Mouse (Mus musculus): ENCODE results near the gene Crb3. TPM values are rescaled to one million over a fixed set of nuclear protein-coding genes. Genes with fewer than 3 reads are reported as not detected.
"Not testable (repeated sequence)": the region's sequence is repeated elsewhere in the genome, so short reads cannot be mapped to it uniquely, and the experiment has no call there.

Gene Crb3
- polyA plus RNA-seq (2012; rRNA removed) = 1.0 and 1.7 TPM in 2 replicates

DNA sequence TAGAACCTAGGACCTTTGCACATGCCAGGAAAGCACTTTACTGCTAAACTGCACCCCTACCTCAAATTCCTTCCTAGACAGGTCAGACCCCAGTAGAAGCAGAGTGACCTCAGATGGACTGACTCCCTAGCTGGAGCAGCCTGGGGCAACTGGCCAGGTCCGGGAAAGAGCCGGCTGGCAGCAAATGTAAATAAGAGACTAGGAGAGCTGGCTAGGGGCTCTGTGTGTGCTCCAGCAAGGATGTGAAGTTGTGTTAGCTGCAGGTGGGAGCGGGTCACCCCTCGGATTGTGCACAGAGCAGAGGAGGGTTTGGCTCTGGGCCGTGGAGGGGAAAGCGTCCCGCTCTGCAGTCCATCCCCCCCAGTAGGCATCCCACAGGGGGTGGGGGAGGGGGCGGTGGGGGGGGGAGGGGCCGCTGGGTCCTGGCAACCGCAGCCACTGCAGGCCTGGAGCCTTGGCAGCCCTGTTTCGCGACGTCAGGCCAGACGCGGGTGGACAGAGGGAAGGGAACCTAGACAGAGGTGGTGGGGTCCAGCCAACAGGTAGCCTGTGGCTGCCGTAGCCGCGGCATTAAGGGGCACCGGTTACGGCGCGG, at the start of gene Crb3:
TSS of gene Crb3 (plus strand) at position 215 of the 595 bp plus-strand sequence.
- peak in 1 of 2 experiments; percentile 23 for DNase-seq (ENCODE audit: extremely low spot score in 1 of 2, low spot score in 1 of 2)

DNA sequence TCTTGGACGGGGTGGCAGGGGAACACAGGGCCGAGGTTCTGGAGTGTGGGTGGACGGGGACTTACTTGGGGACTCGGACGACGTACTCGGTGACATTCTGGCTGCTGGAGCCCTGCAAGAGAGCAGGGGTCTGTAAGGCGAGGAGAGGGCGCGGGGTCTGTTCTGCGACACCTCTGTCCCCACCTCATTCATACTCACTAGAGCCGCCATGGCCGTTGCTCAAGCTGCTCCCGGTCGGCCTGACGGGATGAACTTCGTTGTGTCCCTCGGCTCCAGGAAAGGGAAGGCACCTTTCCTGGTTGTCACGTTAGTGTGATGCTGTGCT, 48.0 kb upstream of the Crb3 start:
- DNase-seq (ENCODE audit: extremely low spot score in 1 of 2, low spot score in 1 of 2) = no peak

DNA sequence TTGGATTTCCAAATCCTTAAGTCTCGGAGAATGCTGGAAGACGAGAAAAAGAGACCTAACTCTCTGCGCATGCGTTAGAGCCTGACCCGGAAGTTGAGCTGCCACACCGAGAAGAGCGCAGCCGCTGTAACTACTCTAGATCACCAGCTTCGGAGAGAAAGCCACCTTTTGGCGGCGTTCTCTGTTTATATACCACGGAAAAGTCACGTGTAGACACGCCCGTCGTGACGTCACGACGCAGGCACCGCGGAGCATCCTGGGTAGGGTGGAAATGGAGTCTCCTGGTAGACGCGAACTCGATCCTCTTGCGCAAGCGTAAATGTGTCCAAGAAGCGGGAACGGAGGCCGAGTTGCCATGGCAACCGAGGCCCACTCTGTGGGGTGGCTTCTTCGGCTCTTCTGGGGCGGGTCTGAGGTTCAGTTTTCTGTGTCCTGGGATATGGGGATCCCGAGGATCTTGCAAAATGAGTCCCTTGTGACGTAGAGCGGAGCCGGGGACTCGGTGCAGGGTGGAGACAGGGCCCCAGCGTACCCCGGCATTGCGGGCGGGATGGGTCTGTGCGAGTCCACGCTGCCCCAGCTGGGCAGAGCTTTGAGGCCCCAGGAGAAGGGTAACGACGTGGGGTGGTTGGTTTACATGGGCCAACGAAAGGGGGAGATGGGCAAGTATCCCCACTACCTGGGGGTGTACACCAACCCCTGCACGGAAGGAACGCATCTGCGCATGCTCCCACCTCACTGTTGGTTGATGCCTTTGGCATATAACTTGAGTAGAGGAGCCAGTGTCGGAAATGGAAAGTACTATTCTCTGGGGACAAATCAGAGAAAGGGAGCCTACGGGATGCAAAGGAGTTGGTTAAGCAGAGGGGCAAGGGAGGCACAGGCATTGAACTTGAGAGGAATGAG, 47.4 kb upstream of the Crb3 start, which contains the start of the genes Gtf2f1 and Gm17949:
TSS of gene Gtf2f1 (minus strand) at position 53 of the 906 bp plus-strand sequence.
TSS of gene Gm17949 (plus strand) at position 234 of the 906 bp plus-strand sequence.
- peak; percentile 94 to 97 for DNase-seq (ENCODE audit: extremely low spot score in 1 of 2, low spot score in 1 of 2)

DNA sequence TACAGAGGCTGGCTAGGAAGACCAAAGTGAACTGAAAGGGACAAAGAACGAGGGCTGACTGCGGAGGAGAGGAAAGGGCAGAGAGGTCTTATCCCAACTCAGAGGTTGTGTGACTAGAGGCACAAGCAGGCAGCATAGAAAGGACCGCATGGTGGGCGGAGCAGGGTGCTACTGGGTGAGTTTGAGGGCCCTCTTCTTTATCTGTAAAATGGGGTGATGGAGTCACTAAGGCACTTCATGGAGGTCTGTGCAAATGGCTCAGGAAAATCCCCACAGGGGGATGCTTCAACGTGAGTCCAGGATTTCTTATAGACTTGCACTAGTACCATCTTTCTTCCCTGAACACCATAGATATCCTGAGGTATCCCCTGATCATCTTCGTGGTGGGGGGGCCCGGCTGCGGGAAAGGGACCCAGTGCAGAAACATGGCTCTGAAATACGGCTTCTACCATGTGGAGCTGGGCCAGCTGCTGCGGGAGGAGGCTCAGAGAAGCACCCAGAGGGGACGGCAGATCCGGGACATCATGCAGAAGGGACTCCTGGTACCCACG, 46.6 kb upstream of the Crb3 start:
- no peak for DNase-seq (ENCODE audit: extremely low spot score in 1 of 2, low spot score in 1 of 2)

DNA sequence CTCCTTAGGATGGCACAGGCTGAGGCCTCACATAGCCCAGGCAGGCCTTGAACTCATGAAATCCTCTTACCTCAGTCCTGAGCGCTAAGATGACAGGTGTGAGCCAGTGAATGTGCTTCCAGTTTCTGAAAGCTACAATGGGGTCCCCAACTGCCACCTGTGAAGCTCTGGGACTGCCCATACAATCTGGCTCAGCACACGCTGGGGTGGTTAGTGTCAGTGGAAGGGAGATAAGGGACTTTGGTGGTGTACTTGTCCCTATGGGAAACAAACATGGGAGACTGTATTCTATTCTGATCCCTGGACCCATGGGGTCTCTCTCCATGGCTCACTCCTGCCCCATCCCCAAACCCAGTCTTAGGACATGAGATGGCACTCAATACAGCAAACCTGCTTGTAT, 39.2 kb upstream of the Crb3 start:
- no peak for DNase-seq (ENCODE audit: extremely low spot score in 1 of 2, low spot score in 1 of 2)

DNA sequence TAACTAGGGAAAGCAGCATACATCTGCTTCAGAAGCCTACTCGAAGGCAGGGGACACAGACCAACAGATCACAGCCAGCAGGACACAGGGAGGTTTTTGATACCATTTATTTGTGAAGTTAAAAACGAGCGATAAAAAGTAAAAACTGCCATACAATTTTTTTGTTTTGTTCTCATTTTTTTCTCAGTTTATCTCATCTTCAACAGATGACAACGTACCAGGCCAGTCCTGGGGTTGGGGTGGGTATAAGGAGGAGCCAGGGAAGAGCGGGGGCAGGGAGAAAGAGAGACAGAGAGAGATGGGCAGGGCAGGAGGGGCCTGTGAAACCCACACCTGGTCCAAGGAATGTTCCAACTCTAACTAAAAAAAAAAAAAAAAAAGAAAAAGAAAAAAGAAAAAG, 37.9 kb upstream of the Crb3 start:
- no peak for DNase-seq (ENCODE audit: extremely low spot score in 1 of 2, low spot score in 1 of 2)

DNA sequence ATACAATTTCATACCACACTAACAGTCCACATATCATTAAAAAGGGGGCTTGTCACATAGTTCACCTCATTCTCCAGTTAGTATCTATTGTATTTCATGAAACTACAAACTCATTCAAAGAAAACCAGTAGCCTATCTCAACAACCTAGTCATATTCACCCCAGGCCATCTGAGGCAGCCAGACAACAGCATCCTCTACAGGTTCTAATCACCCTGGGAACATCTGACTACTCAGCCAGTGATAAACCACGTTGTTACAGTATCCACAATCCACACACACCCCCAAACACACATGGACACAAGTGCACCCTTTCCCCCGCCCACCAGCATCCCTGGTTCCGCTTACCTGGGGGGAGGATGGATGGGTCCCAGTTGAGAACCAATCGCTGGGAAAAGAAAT, 31.4 kb upstream of the Crb3 start:
- DNase-seq (ENCODE audit: extremely low spot score in 1 of 2, low spot score in 1 of 2) = no peak

DNA sequence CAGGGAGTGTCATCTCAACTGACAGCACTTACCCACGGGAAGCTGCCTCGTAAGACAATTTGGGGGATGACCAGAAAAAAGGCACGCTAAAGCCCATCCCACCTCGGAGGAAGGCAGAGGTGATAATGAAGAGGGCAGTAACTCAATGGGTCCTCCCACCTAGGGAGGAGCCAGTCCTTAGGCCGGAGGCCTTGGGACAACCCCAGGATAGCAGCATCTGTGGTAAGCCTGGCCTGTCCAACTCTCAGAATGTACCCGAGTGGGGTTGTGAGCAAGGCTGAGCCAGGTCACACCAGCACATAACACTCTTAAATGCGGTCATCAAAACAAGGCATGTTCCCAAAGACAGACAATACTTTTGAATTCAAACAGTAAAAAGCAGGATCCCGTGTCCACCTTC, 29.2 kb upstream of the Crb3 start:
- DNase-seq (ENCODE audit: extremely low spot score in 1 of 2, low spot score in 1 of 2) = no peak

DNA sequence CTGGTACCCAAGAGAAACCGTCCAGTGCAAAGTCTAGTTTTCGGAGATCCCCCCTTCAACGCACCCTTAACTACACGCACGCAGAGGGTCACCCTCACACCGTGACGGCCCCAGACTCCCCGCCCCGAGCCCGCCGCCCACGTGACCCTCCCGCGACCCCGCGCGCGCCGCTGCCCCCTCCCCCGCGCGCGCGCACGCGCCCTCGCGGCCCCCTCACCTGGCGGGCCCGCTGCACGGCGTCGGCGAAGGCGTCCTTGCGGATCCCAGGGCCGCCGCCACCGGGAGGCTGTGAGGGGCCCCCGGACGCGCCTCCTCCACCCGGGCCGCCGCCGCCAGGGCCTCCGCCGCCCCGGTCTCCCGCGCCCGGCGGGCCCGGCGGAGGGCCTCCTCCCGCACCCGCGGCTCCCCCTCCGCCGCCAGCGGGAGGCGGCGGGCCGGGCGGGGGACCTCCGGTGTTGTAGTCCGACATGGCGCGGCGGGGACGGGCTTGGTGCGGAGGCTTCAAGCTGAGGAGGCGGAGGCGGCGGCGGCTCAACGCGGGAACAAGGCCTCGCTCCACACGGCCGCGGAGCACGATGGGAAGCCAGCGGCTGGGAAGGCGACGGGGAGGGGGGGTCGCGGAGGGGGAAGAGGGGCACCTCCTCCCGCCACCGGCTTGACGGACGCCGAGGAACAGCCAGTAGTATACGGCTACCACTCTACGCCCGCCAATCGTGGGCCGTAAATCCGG, 27.8 kb upstream of the Crb3 start, which contains the start of gene Khsrp:
TSS of gene Khsrp (minus strand) at position 592 of the 730 bp plus-strand sequence.
- no peak for DNase-seq (ENCODE audit: extremely low spot score in 1 of 2, low spot score in 1 of 2)

DNA sequence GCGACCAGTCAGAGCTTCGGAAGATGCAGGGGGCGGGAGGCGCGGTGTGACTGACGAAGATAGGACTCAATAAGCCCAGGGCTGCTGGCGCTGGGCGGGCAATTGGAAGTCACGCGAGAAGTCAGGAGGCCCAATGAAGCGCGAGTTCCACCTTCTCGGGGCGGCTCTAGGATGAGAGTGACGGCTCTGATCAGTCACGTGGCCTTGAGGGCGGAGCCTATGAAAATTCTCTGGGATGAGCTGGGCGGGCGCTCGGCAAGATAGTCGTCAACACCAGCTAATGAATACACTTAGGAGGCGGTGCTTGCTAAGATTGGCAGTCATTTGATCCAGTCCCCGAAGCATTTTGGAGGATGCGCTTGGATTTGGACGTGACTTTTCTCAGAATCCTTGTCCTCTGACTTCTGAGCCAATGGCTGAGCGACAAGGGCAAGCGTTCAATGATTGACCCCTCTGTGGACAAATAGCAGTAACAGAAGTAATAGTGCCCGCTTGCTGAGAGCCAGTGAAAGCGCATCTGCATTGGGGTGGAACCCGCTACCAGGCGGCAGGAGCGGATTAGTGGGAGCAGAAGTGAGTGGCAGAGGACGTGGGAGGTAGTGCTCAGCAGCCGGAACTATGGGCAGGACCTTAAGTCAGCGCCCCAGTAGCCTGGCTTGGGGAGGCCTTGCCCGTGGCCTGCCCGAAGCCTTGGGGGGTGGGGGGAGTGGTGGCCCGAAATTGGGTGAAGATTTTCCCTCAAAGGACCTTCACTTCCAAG, 27.1 kb upstream of the Crb3 start:
- peak; percentile 100 for DNase-seq (ENCODE audit: extremely low spot score in 1 of 2, low spot score in 1 of 2)

DNA sequence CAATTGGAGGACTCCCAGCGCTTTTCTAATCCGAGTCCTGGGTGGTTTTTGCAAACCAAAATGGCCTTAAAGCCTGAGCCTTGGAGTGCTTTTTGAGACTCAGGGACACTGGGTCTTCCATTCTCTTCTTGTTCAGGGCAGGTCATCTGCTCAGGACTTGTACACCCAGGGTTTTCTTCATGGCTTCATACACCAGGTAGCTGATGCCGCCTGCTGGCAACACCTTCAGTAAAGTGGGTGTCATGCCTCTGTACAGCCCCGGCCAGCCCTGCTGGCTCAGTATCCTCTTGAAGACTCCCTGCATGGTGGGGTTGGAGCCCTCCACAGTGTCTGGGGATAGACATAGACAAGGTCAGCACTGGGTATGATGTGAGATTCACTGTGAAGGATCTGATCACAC, 26.1 kb upstream of the Crb3 start:
- DNase-seq (ENCODE audit: extremely low spot score in 1 of 2, low spot score in 1 of 2) = no peak

DNA sequence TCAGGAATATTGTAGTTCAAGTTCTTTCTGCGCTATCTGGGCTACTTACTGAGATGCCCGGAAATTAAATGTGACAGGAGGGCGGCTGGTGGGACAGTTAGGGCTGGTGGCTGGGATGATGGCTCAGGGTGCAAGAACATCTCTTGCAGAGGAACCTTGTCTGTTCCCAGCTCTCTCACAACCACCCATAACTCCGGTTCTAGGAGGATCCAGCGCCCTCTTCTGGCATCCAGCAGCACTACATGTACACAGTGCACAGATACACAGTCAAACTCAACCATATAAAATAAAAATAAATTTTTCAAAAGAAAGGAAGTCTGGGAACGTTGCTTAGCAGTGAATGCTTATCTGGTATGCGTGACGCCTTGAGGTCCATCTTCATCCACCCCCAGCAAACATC, 19.9 kb upstream of the Crb3 start:
- no peak for DNase-seq (ENCODE audit: extremely low spot score in 1 of 2, low spot score in 1 of 2)

DNA sequence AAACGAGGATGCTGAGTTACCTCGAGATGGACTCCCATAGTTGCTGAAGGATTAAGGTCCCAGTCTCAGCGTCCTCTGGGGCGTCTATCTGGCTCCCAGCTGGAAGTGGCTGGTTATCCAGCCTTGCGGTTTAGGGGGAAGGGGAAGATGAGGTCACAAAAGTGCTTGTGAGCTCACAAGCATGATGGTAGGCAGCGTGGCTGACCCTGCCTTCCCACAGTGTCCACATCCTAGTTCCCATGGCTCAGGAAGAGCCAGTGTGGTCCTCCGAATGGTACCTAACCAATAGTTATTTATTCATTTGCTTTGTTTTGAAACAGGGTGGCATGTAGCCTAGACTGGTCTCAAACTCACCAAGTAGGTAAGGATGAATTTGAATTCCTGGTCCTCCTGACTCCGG, 17.4 kb upstream of the Crb3 start, which contains the start of gene Slc25a41:
TSS of gene Slc25a41 (minus strand) at position 101 of the 400 bp plus-strand sequence.
- no peak for DNase-seq (ENCODE audit: extremely low spot score in 1 of 2, low spot score in 1 of 2)

DNA sequence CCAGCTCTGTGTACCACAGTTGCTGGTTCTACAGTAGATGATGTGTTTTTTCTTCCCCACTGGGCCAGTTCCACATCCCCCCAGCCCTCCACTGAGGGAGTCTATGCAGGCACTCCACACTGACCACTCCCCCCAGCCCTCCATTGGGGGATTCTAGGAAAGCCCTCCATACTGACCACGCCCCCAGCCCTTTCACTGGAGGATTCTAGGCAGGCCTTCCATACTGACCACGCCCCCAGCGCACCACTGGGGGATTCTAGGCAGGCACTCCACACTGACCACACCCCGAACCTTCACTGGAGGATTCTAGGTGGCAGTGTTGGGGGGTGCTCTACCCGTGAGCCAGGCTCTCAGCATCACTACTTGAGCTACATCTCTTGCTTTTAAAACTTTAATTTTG, 11.5 kb upstream of the Crb3 start:
- no peak for DNase-seq (ENCODE audit: extremely low spot score in 1 of 2, low spot score in 1 of 2)

DNA sequence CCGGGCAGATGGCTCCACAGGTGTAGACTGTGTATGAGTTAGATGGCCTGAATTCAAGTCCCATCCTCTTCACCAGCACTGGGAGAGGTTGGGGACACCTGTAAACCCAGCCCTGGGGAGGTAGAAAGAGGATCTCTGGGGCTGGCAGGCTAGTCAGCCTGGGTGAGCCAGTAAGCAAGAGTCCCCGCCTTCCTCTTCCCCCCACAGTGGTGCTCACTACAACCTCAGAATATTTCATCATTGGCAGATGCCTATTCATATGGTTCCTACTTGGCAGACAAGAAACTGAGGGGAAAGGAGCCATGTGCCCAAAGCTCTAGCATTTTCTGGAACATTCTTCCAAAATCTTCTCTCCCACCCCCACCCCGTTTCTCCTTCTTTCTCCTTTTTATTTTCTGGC, 10.1 kb upstream of the Crb3 start:
- DNase-seq (ENCODE audit: extremely low spot score in 1 of 2, low spot score in 1 of 2) = no peak

DNA sequence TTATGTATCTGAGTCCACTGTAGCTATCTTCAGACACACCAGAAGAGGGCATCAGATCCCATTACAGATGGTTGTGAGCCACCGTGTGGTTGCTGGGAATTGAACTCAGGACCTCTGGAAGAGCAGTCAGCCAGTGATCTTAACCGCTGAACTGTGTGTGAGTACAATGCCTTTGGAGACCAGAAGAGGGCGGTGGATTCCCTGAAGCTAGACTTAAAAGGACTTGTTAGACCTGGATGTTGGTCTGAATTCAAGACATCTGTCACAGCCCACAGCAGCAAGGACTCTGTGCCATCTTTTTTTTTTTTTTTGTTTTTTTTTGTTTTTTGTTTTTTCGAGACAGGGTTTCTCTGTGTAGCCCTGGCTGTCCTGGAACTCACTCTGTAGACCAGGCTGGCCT, 7.2 kb upstream of the Crb3 start:
- not testable (repeated sequence) for DNase-seq (ENCODE audit: extremely low spot score in 1 of 2, low spot score in 1 of 2)

DNA sequence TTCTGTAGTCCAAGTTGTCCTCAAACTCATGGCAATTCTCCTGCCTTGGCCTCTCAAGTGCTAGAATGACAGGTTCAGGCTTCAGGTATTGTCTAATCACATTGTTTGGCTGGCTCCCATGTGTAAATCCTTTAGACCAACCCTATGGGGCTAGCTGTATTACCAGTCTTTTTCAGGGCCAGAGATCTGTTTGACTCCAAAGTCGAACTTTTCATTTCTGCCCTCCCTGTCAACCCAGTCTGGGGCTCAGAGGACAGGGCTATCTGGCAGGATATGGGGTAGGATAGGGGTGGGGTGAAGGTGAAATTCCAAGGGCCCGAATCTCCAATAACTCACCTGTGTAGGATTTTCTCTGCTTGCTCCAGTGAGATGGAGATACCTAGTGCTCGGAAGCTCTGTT, 2.7 kb upstream of the Crb3 start:
- no peak for DNase-seq (ENCODE audit: extremely low spot score in 1 of 2, low spot score in 1 of 2)

DNA sequence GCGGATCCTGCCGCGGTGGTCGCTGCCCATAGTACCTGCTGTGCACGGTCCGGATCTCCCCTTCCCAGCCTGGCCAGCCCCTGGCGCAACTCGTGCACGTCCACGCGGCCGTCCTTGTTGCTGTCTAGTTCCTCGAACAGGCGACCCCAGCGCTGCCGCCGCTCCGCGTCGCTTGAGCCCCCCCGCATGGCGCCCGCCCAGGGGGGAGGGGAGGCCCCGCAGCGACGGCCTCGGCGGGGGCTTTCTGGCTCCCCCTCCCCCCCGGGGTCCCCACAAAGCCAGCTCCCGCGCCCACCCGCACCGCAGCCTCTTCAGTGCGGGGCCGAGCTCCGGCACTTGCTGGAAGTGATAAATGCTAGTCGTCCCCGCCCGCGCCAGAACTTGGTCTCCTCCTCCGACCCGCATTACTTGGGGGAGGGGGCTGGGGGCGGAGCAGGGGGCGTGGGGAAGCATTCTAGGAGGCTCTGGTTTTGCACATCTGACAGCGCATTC, 627 bp downstream of the Crb3 start, which contains the start of gene Slc25a23:
TSS of gene Slc25a23 (minus strand) at position 378 of the 492 bp plus-strand sequence.
- DNase-seq (ENCODE audit: extremely low spot score in 1 of 2, low spot score in 1 of 2) = peak; percentile 58 to 79

DNA sequence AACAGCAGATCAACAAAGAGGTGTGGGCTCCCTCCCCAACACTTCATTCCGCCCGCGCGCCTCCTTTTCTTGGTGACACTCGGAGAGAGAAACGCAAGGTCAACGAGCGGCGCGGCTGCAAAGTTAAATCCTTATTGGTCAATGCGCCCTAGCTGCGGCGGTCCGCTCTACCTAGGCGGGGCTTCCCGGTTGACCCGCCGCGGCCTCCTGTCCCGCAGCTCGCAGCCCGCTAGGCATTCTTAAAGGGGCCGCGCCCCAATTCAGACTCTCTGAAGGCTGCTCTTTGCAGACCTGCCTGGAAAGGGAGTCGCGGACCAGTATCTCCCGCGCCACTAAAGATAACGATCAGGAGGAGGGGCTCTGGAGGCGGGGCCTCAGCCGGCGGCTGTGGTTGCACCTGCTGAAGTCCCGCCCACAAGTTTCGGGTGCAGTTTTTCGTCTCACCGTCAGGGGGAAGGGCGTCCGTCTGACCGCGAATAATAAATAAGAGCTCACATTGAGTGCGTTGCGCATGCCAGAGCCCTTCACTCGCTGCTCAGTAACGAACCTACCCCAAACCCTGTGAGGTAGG, 1.4 kb downstream of the Crb3 start:
- peak; percentile 93 to 96 for DNase-seq (ENCODE audit: extremely low spot score in 1 of 2, low spot score in 1 of 2)

DNA sequence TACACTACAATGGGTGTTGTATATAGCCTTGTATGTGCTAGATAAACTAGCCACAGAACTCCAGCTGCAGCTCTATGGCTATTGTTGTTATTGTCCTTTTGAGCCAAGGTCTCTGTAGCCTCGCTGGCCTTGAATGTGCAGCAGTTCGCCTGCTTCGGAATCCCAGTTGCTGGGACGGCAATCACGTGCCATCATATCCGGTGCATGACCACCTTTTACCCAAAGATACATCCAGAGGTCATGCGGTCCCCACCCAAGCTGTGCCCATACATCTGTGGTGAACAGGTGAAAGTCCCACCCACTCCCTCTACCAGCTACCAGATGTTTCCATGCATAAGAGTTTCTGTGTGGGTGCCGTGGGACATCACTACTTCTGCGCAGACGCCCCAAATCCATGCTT, 2.2 kb downstream of the Crb3 start:
- DNase-seq (ENCODE audit: extremely low spot score in 1 of 2, low spot score in 1 of 2) = no peak
